Mouse (Mus musculus) liver, adult 2 months (tissue): Measurements from ENCODE around the gene Timp2. TPM values are rescaled to one million over a fixed set of nuclear protein-coding genes. Genes with fewer than 3 reads are reported as not detected.

Experiments
- DNase-seq: peaks from one replicate; pipeline ENCODE4 v3.0.0-alpha.2; 2011; ENCODE audit warnings: low read depth, low spot score; ENCODE audit errors: extremely low read depth
- H3K27ac ChIP-seq: fragments of 200-500 bp; replicated peaks from 2 replicates; pipeline ENCODE4 v1.5.1; 2012; ENCODE audit warnings: low read depth, mild to moderate bottlenecking, control low read depth, inconsistent platforms, low read length; ENCODE audit not compliant: insufficient read depth
- H3K27me3 ChIP-seq: fragments of 200-500 bp; 2 replicates; pipeline ENCODE4 v1.6.1; 2012; ENCODE audit warnings: mild to moderate bottlenecking, moderate library complexity, low read length, inconsistent platforms; ENCODE audit not compliant: control insufficient read depth, insufficient read depth
- H3K36me3 ChIP-seq: fragments of 200-500 bp; 2 replicates; pipeline ENCODE4 v1.6.1; 2012; ENCODE audit warnings: low read length, inconsistent platforms; ENCODE audit not compliant: control insufficient read depth, insufficient read depth
- H3K4me1 ChIP-seq: fragments of 200-500 bp; 2 replicates; pipeline ENCODE4 v1.6.1; 2011; ENCODE audit warnings: low read length; ENCODE audit not compliant: control insufficient read depth, insufficient read depth
- H3K4me3 ChIP-seq: fragments of 200-500 bp; 2 replicates; pipeline ENCODE4 v1.5.1; 2011; ENCODE audit warnings: low read depth, mild to moderate bottlenecking, control low read depth, low read length, moderate library complexity; ENCODE audit not compliant: insufficient read depth
- H3K79me2 ChIP-seq: fragments of 200-500 bp; 2 replicates; pipeline ENCODE4 v1.6.1; 2012; ENCODE audit warnings: inconsistent platforms, mild to moderate bottlenecking, low read length, moderate library complexity; ENCODE audit not compliant: control insufficient read depth, insufficient read depth
- H3K9ac ChIP-seq: fragments of 200-500 bp; 2 replicates; pipeline ENCODE4 v1.6.1; 2012; ENCODE audit warnings: low read depth, mild to moderate bottlenecking, control low read depth, inconsistent platforms, low read length
- CTCF ChIP-seq: fragments of 200-500 bp; IDR thresholded peaks from 2 replicates; pipeline ENCODE4 v1.5.1; 2011; ENCODE audit warnings: low read depth, low read length, control low read depth
- POLR2A ChIP-seq: fragments of 200-500 bp; IDR thresholded peaks from 2 replicates; pipeline ENCODE4 v1.6.1; 2011; ENCODE audit warnings: low read length, control low read depth; ENCODE audit not compliant: insufficient read depth; ENCODE audit errors: extremely low read depth
- WGBS: fragments of 180-500 bp; shearing (Covaris S2); methylation state at CpG from one replicate; pipeline ENCODE4 v1.1.7; 2018; 5-methylcytosine and 5-hydroxymethylcytosine counted together
- polyA plus RNA-seq: library from polyadenylated mRNA; depleted of rRNA; stranded (reverse); fragments of >200 nt; gene quantifications from 2 replicates; pipeline ENCODE4 v1.2.3, GENCODE M21; 2012
- total RNA-seq: library from RNA; depleted of rRNA; stranded (reverse); fragments of >200 nt; gene quantifications from 2 replicates; pipeline ENCODE4 v1.2.3, GENCODE M21; 2014

The Timp2 gene
- total and polyA plus RNA-seq, 2 experiments, result 2.6 to 7.9 TPM

GRCm38 (mm10) chr11:118348877-118349276 is 6.7 kb downstream of the Timp2 start:
- no peak overlapping the region for H3K9ac ChIP-seq
- no peaks in the 10 kb centered on the region for H3K27me3 ChIP-seq
- no peak overlapping the region for H3K27ac ChIP-seq
- DNase-seq, result no peak
- TF ChIP-seq POLR2A (no peak), CTCF (no peak)
- H3K36me3 ChIP-seq, result no peaks in the 10 kb centered on the region
- no peaks in the 10 kb centered on the region for H3K79me2 ChIP-seq
- H3K4me3 ChIP-seq, result no peak overlapping the region
- WGBS, result 70% methylated on average over 5 of the region's 5 CpGs
- H3K4me1 ChIP-seq, result 0 out of 2 replicates have a peak, but pooled peaks cover 2% of the 10 kb centered on the region

DNA sequence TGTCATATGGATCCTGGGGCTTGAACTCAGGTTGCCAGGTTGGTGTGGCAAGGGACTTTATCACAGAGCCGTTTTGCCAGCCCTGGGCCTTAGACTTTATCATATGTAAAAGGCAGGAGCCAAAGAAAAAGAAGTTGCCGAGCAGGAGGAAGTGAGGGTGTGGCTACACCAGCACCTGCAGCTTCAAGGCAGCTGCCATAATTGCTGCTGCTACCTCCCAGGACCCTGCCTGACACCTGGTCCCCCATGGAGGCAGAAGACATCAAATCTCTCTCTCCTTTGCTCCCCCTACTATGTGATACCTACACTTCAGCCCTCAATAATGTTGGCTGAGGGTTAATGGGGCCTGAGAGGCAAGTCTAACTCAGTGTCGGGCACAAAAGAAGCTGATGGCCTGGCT is 7.1 kb downstream of the Timp2 start:
- Histone ChIP-seq H3K27ac (no peak overlapping the region), H3K4me1 (no peaks in the 10 kb centered on the region), H3K36me3 (no peaks in the 10 kb centered on the region), H3K9ac (no peak overlapping the region), H3K79me2 (no peaks in the 10 kb centered on the region), H3K4me3 (no peak overlapping the region), H3K27me3 (no peaks in the 10 kb centered on the region)
- TF ChIP-seq CTCF (no peak), POLR2A (no peak)
- DNase-seq, result no peak
- WGBS, result 66% methylated on average over 3 of the region's 3 CpGs

GRCm38 (mm10) chr11:118347911-118348310 is 7.6 kb downstream of the Timp2 start:
- H3K9ac ChIP-seq, result no peak overlapping the region
- DNase-seq, result no peak
- WGBS, result 86% methylated on average over 12 of the region's 12 CpGs
- TF ChIP-seq POLR2A (no peak), CTCF (no peak)
- no peaks in the 10 kb centered on the region for H3K36me3 ChIP-seq
- no peaks in the 10 kb centered on the region for H3K4me1 ChIP-seq
- H3K4me3 ChIP-seq, result no peak overlapping the region
- H3K27ac ChIP-seq, result no peak overlapping the region
- no peaks in the 10 kb centered on the region for H3K79me2 ChIP-seq
- no peaks in the 10 kb centered on the region for H3K27me3 ChIP-seq

DNA sequence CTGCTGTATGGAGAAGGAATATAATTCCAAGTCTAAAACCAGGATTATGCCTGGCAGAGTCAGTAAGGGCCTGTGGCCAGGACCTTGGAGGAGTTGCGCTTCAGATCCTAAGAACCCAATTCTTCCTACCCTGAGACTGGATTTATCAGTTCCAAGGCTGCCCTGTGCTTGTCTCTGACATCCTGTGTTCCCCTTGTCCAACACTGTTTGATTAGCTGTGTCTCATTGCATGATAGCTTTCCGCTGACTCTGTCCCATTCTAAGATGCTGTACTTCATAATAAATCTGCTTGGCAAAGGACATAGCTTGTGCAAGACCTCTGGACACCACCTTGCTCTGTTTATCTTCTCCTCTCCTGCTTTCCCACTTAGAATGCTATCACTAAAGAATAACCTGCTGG is 8.1 kb downstream of the Timp2 start:
- 85% methylated on average over 2 of the region's 2 CpGs for WGBS
- H3K27me3 ChIP-seq, result no peaks in the 10 kb centered on the region
- no peak for DNase-seq
- TF ChIP-seq CTCF (no peak), POLR2A (no peak)
- no peak overlapping the region for H3K9ac ChIP-seq
- H3K4me3 ChIP-seq, result no peak overlapping the region
- no peaks in the 10 kb centered on the region for H3K4me1 ChIP-seq
- no peaks in the 10 kb centered on the region for H3K79me2 ChIP-seq
- no peak overlapping the region for H3K27ac ChIP-seq
- no peaks in the 10 kb centered on the region for H3K36me3 ChIP-seq

DNA sequence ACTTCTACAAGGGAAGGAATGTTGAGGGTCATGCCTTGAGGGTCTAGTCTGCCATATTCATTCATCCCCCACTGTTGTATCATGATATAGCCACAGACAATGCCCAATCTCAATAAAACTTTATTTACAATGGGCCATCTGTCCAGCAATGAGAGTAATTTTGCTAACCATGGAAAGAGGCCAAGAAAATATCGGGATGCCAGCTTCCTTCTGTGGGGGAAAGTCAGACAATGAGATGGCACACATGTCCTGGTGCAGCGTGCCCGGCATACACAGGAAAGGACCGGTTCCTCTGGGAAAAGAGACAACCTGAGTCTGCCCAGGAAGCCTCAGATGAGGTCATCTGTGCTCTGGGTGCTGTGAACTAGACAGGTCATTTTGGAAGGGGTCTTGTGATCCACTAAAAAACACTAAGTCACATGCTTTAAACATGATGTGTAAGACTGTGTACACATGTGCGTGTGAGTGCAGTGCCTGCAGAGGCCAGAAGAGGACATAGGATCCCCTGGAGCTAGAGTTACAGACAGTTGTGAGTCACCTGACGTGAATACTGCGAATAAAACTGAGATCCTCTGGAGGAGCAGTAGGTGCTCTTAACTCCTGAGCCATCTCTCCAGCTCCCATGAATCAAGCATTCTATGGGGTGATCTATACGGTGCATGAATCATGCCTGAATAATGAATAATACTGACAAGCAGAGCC is 9.0 kb downstream of the Timp2 start:
- H3K36me3 ChIP-seq, result no peaks in the 10 kb centered on the region
- TF ChIP-seq POLR2A (no peak), CTCF (no peak)
- no peaks in the 10 kb centered on the region for H3K79me2 ChIP-seq
- no peaks in the 10 kb centered on the region for H3K4me1 ChIP-seq
- DNase-seq, result no peak
- H3K4me3 ChIP-seq, result no peak overlapping the region
- no peaks in the 10 kb centered on the region for H3K27me3 ChIP-seq
- WGBS, result 92% methylated on average over 8 of the region's 8 CpGs
- H3K9ac ChIP-seq, result no peak overlapping the region
- H3K27ac ChIP-seq, result no peak overlapping the region

GRCm38 (mm10) chr11:118345693-118346092 is 9.8 kb downstream of the Timp2 start:
- no peaks in the 10 kb centered on the region for H3K36me3 ChIP-seq

More at GRCm38 (mm10) chr11:118345693-118346092, 9.8 kb downstream of the Timp2 start:
- Histone ChIP-seq H3K27me3 (no peaks in the 10 kb centered on the region), H3K9ac (no peak overlapping the region), H3K27ac (no peak overlapping the region), H3K4me3 (no peak overlapping the region), H3K4me1 (no peaks in the 10 kb centered on the region), H3K79me2 (no peaks in the 10 kb centered on the region)
- no peak for TF ChIP-seq POLR2A
- TF ChIP-seq CTCF, result no peak
- DNase-seq, result no peak
- 68% methylated on average over 4 of the region's 4 CpGs for WGBS
